Mouse (Mus musculus) lung, embryonic 16.5 days (tissue): Measurements from ENCODE around the gene Zfp663. TPM values are rescaled to one million over a fixed set of nuclear protein-coding genes. Genes with fewer than 3 reads are reported as not detected.

ENCODE experiments used
- ATAC-seq: fragments of 200-750 bp; cut with Nextera tagmentation; 2 replicates; pipeline ENCODE4 v1.8.0; 2017; ENCODE audit warnings: low read depth, mild to moderate bottlenecking, moderate library complexity
- H3K27ac ChIP-seq: fragments of 300-500 bp; sonication (generic); 2 replicates; pipeline ENCODE4 v1.5.1; 2014; ENCODE audit warnings: mild to moderate bottlenecking, control low read depth, low read length
- H3K27me3 ChIP-seq: fragments of 300-500 bp; sonication (generic); 2 replicates; pipeline ENCODE4 v1.6.1; 2014; ENCODE audit warnings: low read depth, low read length, mixed read lengths; ENCODE audit not compliant: control insufficient read depth, insufficient read depth
- H3K36me3 ChIP-seq: fragments of 300-500 bp; sonication (generic); 2 replicates; pipeline ENCODE4 v1.6.1; 2014; ENCODE audit warnings: low read length; ENCODE audit not compliant: control insufficient read depth, insufficient read depth
- H3K4me1 ChIP-seq: fragments of 300-500 bp; sonication (generic); replicated peaks from 2 replicates; pipeline ENCODE4 v1.6.1; 2014; ENCODE audit warnings: low read length, mixed read lengths; ENCODE audit not compliant: control insufficient read depth, insufficient read depth
- H3K4me2 ChIP-seq: fragments of 300-500 bp; sonication (generic); 2 replicates; pipeline ENCODE4 v1.6.1; 2014; ENCODE audit warnings: low read depth, low read length, control low read depth
- H3K4me3 ChIP-seq: fragments of 300-500 bp; sonication (generic); 2 replicates; pipeline ENCODE4 v1.5.1; 2014; ENCODE audit warnings: mild to moderate bottlenecking, low read length, control low read depth
- H3K9ac ChIP-seq: fragments of 300-500 bp; sonication (generic); 2 replicates; pipeline ENCODE4 v1.6.1; 2014; ENCODE audit warnings: low read length, control low read depth
- H3K9me3 ChIP-seq: fragments of 300-500 bp; sonication (generic); 2 replicates; pipeline ENCODE4 v1.6.1; 2016; ENCODE audit warnings: low read length; ENCODE audit not compliant: control insufficient read depth
- WGBS: fragments of 180-500 bp; shearing (Covaris S2); extraction: QIAGEN DNeasy Blood & Tissue Kit; methylation state at CpG from one replicate; pipeline ENCODE4 v1.1.7; 2014; 5-methylcytosine and 5-hydroxymethylcytosine counted together
- polyA plus RNA-seq: library from polyadenylated mRNA; unstranded; fragments of >200 nt; fragmentation: Nextera tagmentation; extraction: Ambion mirVana; gene quantifications from 2 replicates; pipeline ENCODE4 v1.2.1, GENCODE M21; 2015

Zfp663 gene
- polyA plus RNA-seq, 1 experiment from 2014 or later, result 1.9 TPM

GRCm38 (mm10) chr2:165326304-165327190 is 42.0 kb downstream of the Zfp663 start, which contains the start of gene Elmo2:
Elmo2 (minus strand) TSS chr2:165326479.
- peak; percentile 98 for ATAC-seq
- Histone ChIP-seq H3K4me3 (peak within 1 kb of the TSS; percentile 92), H3K9ac (peak within 1 kb of the TSS; percentile 92), H3K27ac (peak within 1 kb of the TSS; percentile 68), H3K9me3 (no peaks in the 10 kb centered on the region), H3K36me3 (no peaks in the 10 kb centered on the region), H3K4me2 (peak within 1 kb of the TSS; percentile 93), H3K4me1 (peaks cover 40% of the 10 kb centered on the region), H3K27me3 (no peaks in the 10 kb centered on the region)
- under 1% methylated on average over 52 of the region's 55 CpGs for WGBS

GRCm38 (mm10) chr2:165325521-165326303 is 42.8 kb downstream of the Zfp663 start:
- Histone ChIP-seq H3K4me3 (peak overlapping the region; percentile 92), H3K36me3 (no peaks in the 10 kb centered on the region), H3K9me3 (no peaks in the 10 kb centered on the region), H3K4me1 (peaks cover 49% of the 10 kb centered on the region), H3K9ac (peak overlapping the region; percentile 92), H3K27ac (peak overlapping the region; percentile 68), H3K27me3 (no peaks in the 10 kb centered on the region), H3K4me2 (peak overlapping the region; percentile 90)
- ATAC-seq, result peak; percentile 19
- under 1% methylated on average over 30 of the region's 30 CpGs for WGBS

GRCm38 (mm10) chr2:165323928-165324327 is 44.6 kb downstream of the Zfp663 start:
- peaks cover 65% of the 10 kb centered on the region for H3K4me1 ChIP-seq
- WGBS, result 50% methylated on average over 5 of the region's 5 CpGs
- peak overlapping the region; percentile 90 for H3K4me2 ChIP-seq
- no peaks in the 10 kb centered on the region for H3K27me3 ChIP-seq
- H3K27ac ChIP-seq, result peak overlapping the region; percentile 35
- no peak overlapping the region for H3K4me3 ChIP-seq
- H3K9me3 ChIP-seq, result no peaks in the 10 kb centered on the region
- no peak for ATAC-seq
- peak overlapping the region; percentile 22 for H3K9ac ChIP-seq
- no peaks in the 10 kb centered on the region for H3K36me3 ChIP-seq

GRCm38 (mm10) chr2:165323484-165323883 is 45.0 kb downstream of the Zfp663 start:
- H3K27ac ChIP-seq, result peak overlapping the region; percentile 35
- no peak overlapping the region for H3K4me2 ChIP-seq
- WGBS, result 72% methylated on average over 5 of the region's 5 CpGs
- no peak overlapping the region for H3K4me3 ChIP-seq
- peak overlapping the region; percentile 22; the same call in 1 of the 2 replicates for H3K9ac ChIP-seq
- no peaks in the 10 kb centered on the region for H3K9me3 ChIP-seq
- no peak for ATAC-seq
- H3K27me3 ChIP-seq, result no peaks in the 10 kb centered on the region
- peaks cover 70% of the 10 kb centered on the region for H3K4me1 ChIP-seq
- H3K36me3 ChIP-seq, result no peaks in the 10 kb centered on the region

- Histone ChIP-seq H3K4me3 (no peak overlapping the region), H3K9me3 (no peaks in the 10 kb centered on the region), H3K9ac (no peak overlapping the region), H3K4me2 (no peak overlapping the region), H3K4me1 (peaks cover 78% of the 10 kb centered on the region), H3K36me3 (no peaks in the 10 kb centered on the region), H3K27me3 (no peaks in the 10 kb centered on the region), H3K27ac (peak overlapping the region; percentile 94)
- no peak for ATAC-seq
- WGBS, result 71% methylated on average over 22 of the region's 22 CpGs
Observed at GRCm38 (mm10) chr2:165321981-165322735, 46.4 kb downstream of the Zfp663 start.

GRCm38 (mm10) chr2:165321381-165321888 is 47.1 kb downstream of the Zfp663 start:
- Histone ChIP-seq H3K9ac (peak overlapping the region; percentile 52), H3K36me3 (no peaks in the 10 kb centered on the region), H3K9me3 (no peaks in the 10 kb centered on the region), H3K4me1 (peaks cover 79% of the 10 kb centered on the region), H3K27me3 (no peaks in the 10 kb centered on the region), H3K27ac (peak overlapping the region; percentile 94), H3K4me2 (peak overlapping the region; percentile 44), H3K4me3 (no peak overlapping the region)
- no peak for ATAC-seq
- WGBS, result 58% methylated on average over 8 of the region's 8 CpGs

GRCm38 (mm10) chr2:165320531-165321150 is 47.9 kb downstream of the Zfp663 start:
- Histone ChIP-seq H3K9me3 (no peaks in the 10 kb centered on the region), H3K4me3 (0 out of 2 replicates have a peak overlapping the region, but pooled peaks have one; percentile 7), H3K9ac (peak overlapping the region; percentile 52), H3K4me2 (peak overlapping the region; percentile 44), H3K27me3 (no peaks in the 10 kb centered on the region), H3K36me3 (peaks cover 5% of the 10 kb centered on the region; the same call in 1 of the 2 replicates), H3K4me1 (peaks cover 79% of the 10 kb centered on the region), H3K27ac (peak overlapping the region; percentile 94)
- peak; percentile 56 for ATAC-seq
- WGBS, result 43% methylated on average over 12 of the region's 12 CpGs

GRCm38 (mm10) chr2:165319503-165319902 is 49.0 kb downstream of the Zfp663 start:
- ATAC-seq, result no peak
- Histone ChIP-seq H3K4me2 (no peak overlapping the region), H3K36me3 (peaks cover 15% of the 10 kb centered on the region; the same call in 1 of the 2 replicates), H3K9me3 (no peaks in the 10 kb centered on the region), H3K4me1 (peaks cover 67% of the 10 kb centered on the region), H3K9ac (no peak overlapping the region), H3K27me3 (no peaks in the 10 kb centered on the region), H3K4me3 (no peak overlapping the region), H3K27ac (peak overlapping the region; percentile 38)
- WGBS, result 24% methylated on average over 4 of the region's 4 CpGs
